Mouse (Mus musculus) myocyte (in vitro differentiated cells): ENCODE results near the gene Spsb2.

ENCODE experiments used
- E2F4 ChIP-seq: IDR thresholded peaks from one replicate; pipeline ENCODE4 v1.6.1; 2011; ENCODE audit warnings: mild to moderate bottlenecking, control low read depth, moderate library complexity; ENCODE audit not compliant: insufficient read depth
- MAX ChIP-seq: IDR thresholded peaks from one replicate; pipeline ENCODE4 v1.6.1; 2011; ENCODE audit warnings: low read depth, mild to moderate bottlenecking, control low read depth
- MYOD1 ChIP-seq, 3 experiments: IDR thresholded peaks; one replicate each; pipeline ENCODE4 v1.6.1; 2011; ENCODE audit warnings: control low read depth in 2 of 3, low read depth in 2 of 3, mild to moderate bottlenecking in 2 of 3, moderate library complexity in 1 of 3; ENCODE audit not compliant: insufficient read length in 2 of 3, control insufficient read depth in 1 of 3
- MYOG ChIP-seq, 3 experiments: IDR thresholded peaks; one replicate each; pipeline ENCODE4 v1.6.1; 2011; ENCODE audit warnings: control low read depth in 2 of 3, low read depth in 2 of 3, mild to moderate bottlenecking in 2 of 3; ENCODE audit not compliant: insufficient read length in 2 of 3, control insufficient read depth in 1 of 3, insufficient read depth in 1 of 3
- POLR2A ChIP-seq: IDR thresholded peaks from one replicate; pipeline ENCODE4 v1.6.1; 2011; ENCODE audit warnings: low read depth, mild to moderate bottlenecking, control low read depth, moderate library complexity; ENCODE audit not compliant: insufficient read length
- POLR2AphosphoS2 ChIP-seq: IDR thresholded peaks from one replicate; pipeline ENCODE4 v1.6.1; 2011; ENCODE audit warnings: low read depth, control low read depth; ENCODE audit not compliant: insufficient read length
- SRF ChIP-seq: IDR thresholded peaks from one replicate; pipeline ENCODE4 v1.6.1; 2011; ENCODE audit warnings: low read depth; ENCODE audit not compliant: control insufficient read depth, insufficient read length
- TCF12 ChIP-seq: IDR thresholded peaks from one replicate; pipeline ENCODE4 v1.6.1; 2011; ENCODE audit warnings: mild to moderate bottlenecking, control low read depth; ENCODE audit not compliant: poor library complexity, insufficient read depth, severe bottlenecking
- TCF3 ChIP-seq: IDR thresholded peaks from one replicate; pipeline ENCODE4 v1.6.1; 2011; ENCODE audit warnings: low read depth, control low read depth; ENCODE audit not compliant: insufficient read length
- USF1 ChIP-seq: IDR thresholded peaks from one replicate; pipeline ENCODE4 v1.6.1; 2011; ENCODE audit warnings: low read depth, mild to moderate bottlenecking, control low read depth, moderate library complexity

GRCm38 (mm10) chr6:124809052-124809774 is 752 bp downstream of the Spsb2 start:
- TF ChIP-seq POLR2A (peak; percentile 63), E2F4 (no peak), TCF3 (no peak), POLR2AphosphoS2 (peak; percentile 85), SRF (no peak), MYOG (IDR thresholded peaks at IDR 0.05; ENCODE audit: control insufficient read depth in 1 of 3, insufficient read depth in 1 of 3, insufficient read length in 2 of 3, low read depth in 2 of 3) (peak in 2 of 3 experiments; percentile 30 to 69), TCF12 (no peak), MAX (no peak), MYOD1 (IDR thresholded peaks at IDR 0.05; ENCODE audit: control insufficient read depth in 1 of 3, insufficient read length in 2 of 3, low read depth in 2 of 3) (peak in 2 of 3 experiments; percentile 21 to 46), USF1 (no peak)
